Mouse (Mus musculus): ENCODE measurements around the gene Syde1. TPM values are rescaled to one million over a fixed set of nuclear protein-coding genes. Genes with fewer than 3 reads are reported as not detected.
A peak's percentile ranks its signal among the peaks of the same experiment; 100 is the strongest.
"Not testable (repeated sequence)": the region's sequence is repeated elsewhere in the genome, so short reads cannot be mapped to it uniquely, and the experiment has no call there.

Gene Syde1
- total RNA-seq (2021): 10 to 100 TPM; 17.7 to 18.6 TPM

DNA sequence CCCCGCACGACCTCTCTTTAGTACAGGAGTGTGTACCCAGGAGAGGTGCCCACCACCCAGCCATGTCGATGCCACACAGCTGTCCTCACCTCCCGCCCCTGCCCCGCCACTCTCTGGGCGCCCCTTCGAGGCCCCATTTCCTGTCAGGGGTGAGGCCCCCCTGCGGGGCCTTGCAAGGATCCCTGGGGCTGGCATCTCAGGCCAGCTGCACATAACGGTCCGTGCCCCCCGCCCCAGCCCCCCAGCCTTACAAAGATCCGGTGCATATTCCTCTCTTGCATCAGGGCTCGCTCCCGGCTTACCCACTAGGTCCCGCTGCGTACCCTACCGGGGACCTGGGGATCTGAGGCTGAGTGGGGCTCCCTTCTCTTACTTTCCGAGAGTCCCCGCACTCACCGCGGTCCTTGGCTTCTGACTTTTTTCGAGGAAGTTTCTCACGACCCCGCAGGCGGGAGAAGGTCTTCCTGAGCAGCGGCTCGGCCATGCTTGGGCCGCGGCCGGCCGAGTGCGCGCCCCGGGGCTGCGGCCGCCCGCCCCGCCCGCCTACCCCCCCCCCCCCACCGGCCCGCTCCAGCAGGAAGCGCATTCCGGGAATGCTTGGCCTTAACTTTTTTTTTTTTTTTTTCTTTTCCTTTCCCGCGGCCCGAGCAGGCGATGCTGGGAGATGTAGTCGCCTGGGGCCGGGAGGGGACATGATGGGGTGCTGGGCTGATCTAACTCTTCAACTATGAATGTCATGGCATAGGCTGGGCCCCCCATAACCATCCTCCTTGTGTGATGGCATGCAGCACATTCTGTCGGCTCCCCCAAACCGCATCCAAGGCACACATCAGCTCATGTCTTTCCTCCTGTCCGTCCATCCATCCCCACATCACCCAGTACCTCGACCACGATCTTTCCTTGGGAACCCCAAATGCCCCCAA lies at the start of gene Syde1:
Gene Syde1 (minus strand): TSS at position 559 of the 923 bp plus-strand sequence.
- peak; percentile 77 to 78 for DNase-seq
- intact Hi-C loops (cut with DNase I): loop anchor here (1.0 kb wide), 1 partner anchor 16 kb away; no protein-coding TSS in a partner anchor

DNA sequence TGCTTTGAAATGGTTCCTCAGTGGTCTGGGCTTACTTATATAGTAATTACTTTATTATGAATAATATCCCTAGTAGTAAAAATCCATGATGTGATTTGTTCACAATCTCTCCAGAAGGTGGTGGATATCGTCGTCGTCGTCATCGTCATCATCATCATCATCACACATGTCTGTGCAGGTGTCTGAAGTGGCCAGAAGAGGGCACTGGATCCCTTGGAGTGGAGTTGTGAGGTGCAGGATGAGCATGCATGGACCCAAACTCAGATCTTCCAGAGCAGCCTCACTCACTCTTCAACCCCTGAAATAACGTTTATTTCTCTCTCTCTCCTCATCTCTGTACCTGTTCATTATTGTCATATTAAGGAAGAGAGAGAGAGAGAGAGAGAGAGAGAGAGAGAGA lies 40.5 kb upstream of the Syde1 start:
- intact Hi-C loops (cut with DNase I): no loop called here
- DNase-seq: peak in 1 of 2 experiments; percentile 6

DNA sequence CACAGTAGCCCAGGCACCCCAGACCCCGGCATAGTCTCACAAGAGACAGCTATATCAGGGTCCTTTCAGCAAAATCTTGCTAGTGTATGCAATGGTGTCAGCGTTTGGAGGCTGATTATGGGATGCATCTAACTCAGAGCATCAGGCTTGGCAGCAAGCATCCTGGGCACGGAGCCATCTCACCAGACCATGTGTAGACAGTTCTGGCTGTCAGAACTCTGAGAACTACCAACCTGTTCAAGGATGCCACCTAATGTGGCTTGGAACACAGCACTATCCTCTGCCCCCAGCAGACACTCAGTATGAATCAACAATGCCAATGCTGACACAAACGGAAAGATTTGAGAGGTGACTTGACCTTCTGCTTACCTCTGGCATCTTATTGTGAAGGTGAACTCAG lies 38.4 kb upstream of the Syde1 start:
- intact Hi-C loops (cut with DNase I): no loop called here
- DNase-seq: no peak

DNA sequence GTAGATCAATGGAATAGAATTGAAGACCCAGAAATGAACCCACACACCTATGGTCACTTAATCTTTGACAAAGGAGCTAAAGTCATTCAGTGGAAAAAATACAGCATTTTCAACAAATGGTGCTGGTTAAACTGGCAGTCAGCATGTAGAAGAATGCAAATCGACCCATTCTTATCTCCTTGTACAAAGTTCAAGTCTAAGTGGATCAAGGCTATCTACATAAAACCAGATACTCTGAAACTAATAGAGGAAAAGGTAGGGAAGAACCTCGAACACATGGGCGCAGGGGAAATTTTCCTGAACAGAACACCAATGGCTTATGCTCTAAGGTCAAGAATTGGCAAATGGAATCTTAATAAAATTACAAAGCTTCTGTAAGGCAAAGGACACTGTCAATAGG lies 31.4 kb upstream of the Syde1 start:
- DNase-seq; intact Hi-C loops (cut with DNase I): not testable (repeated sequence)

DNA sequence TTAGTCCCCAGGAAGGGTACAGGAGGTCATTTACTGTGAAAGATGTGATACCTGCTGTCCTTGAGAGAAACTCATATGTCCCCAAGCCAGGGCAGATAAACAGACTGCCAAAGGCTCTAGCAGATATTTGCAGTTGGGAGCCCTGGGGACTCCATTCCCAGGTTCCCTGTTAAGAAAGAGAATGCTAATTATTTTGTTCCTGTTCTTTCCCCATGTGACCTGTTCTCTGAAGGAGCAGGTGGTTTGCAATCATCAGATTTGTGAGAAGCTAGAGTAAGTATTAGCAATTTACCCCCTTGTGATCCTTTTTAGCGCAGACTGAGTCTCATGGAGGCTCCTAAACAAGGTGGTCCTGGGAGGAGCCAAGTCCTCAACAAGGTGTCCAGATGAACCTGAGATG lies 26.2 kb upstream of the Syde1 start, which contains the start of gene Olfr1357:
Gene Olfr1357 (minus strand): TSS at position 101 of the 400 bp plus-strand sequence.
- intact Hi-C loops (cut with DNase I): no loop called here
- DNase-seq: no peak

DNA sequence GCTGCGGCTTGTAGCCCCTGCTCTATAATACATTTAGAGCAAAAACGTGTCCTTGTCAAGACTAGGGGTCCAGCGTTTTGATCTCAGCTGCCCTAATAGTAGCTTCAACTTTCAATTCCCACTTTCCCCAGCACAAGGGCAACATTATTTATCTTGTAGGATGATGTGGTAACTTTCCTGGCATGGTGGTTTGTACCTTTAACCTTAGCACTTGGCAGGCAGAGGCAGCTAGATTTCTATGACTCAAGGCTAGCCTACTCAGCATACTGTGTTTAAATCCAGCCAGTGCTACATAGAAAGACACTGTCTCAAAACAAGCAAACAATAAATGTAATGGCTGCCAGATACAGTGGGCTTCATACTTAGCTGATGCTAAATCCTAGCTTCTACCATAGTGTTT lies 15.8 kb upstream of the Syde1 start:
- intact Hi-C loops (cut with DNase I): loop anchor here (10.0 kb wide), 1 partner anchor 173 kb away; no protein-coding TSS in a partner anchor
- no peak for DNase-seq

DNA sequence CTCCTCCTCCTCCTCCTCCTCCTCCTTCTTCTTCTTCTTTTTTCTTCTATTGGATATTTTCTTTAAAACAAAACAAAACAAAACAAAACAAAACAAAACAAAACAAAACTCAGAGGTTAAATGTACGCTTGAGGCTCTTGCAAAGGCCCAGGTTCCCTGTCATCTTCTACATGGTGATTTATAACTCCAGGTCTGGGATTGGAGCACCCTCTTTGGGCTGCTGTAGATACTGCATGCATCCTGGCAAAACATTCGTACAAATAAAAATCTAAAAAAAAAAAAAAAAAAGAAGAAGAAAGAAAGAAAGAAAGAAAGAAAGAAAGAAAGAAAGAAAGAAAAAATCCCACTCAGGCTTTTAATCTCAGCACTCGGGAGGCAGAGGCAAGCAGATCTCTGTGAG lies 13.3 kb upstream of the Syde1 start:
- intact Hi-C loops (cut with DNase I): loop anchor here (2.0 to 10.0 kb wide), 2 partner anchors 64 to 170 kb away; no protein-coding TSS in a partner anchor
- DNase-seq: peak; percentile 60 to 72

DNA sequence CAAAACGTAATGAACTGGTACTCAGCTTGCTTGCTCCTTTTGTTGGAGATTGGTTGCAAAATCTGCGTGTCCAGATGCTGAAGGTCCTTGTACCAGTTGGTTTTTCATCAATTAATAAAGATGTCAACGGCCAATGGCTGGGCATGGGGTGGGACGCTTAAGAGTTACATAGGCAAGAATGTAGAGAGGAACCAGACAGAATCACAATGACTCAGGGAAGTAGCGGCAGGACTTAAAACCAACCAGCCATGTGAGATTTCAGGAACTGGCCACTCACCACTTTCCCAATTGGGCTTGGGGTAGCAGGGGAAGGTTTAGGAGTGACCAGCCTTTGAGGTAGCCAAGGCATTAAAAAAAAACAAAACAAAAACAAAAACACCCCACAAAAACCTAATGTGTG lies 8.1 kb upstream of the Syde1 start:
- intact Hi-C loops (cut with DNase I): loop anchor here (5.0 to 10.0 kb wide), 2 partner anchors 33 to 165 kb away; no protein-coding TSS in a partner anchor
- no peak for DNase-seq

DNA sequence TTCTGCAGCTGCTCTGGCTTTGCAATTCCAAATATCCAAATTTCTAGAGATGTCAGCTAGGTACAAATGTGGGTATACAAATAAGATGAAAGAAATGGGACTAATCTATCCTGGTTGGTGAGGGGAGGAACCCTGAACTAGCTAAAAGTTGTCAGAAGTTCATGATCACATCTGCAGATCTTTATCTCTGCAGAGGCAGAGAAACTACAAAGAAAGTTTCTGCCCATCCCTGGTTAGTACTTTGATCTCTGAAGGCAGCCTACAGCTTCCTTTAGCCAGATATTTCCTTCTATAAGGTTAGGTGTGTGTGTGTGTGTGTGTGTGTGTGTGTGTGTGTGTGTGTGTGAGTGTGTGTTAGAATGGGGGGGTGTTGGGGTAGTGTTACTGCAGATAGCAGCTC lies 2.8 kb upstream of the Syde1 start:
- DNase-seq: no peak
- intact Hi-C loops (cut with DNase I): no loop called here

DNA sequence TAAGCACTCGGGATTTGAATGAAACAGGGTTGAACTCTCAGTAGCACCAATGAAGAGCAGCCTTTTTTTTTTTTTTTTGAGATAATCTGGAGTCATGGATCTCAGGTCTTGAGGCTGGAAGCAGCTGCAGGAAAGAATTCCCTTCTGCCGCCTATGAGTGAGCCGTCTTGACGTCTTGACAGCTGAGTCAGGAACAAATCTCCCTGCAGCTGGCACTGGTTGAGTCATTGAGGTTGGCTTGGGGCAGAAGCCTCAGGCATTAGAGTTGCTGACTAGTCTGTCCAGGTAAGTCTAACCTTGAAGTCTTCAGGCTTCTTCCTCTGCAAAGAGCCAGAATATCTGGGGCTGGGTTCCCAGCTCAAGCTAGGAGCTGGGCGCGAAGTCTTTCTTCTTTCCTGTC lies 2.4 kb upstream of the Syde1 start:
- intact Hi-C loops (cut with DNase I): no loop called here
- DNase-seq: no peak

DNA sequence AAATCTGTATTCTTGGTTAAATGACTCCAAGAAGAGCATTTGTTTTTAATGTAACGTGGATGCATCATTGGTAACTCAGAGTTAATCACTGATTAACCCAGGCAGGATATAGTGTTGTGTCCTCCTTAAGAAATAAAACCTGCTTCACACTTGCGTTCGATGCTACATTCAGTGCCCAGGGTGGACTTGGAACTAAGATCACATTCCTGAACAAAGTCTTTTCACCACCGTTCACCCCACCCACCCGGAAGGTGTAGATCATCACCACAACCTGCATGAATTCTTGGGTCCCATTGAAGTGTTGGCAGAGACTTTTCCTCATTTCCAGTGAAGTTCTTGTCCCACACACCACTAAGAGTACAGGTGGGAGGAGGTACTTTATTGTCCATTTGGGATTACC lies 2.0 kb upstream of the Syde1 start:
- no peak for DNase-seq
- intact Hi-C loops (cut with DNase I): no loop called here

DNA sequence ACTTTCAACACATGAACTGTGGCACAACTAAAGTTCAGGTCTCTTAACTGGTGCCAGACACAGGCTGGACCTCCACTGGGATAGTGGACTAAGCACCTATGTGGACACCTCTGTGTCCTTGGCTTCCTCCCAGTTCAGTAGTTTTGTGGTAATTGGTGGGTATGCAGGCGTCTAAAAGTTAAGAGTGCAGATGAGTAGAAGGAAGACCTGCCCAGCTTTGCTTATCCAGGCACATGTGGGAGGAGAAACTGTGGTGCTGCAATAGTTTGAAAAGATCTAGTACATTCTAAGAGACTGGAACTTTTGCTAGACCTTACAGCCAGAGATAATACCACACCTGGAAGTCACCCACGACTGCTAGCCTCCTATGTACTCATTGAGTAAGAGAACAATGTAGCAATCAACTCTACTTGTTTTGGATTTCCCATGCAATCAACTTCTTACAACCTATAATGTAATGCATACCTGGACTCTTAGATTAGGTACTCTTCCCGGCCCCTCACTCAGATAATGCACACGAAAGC lies 1.2 kb upstream of the Syde1 start:
- intact Hi-C loops (cut with DNase I): no loop called here
- no peak for DNase-seq

DNA sequence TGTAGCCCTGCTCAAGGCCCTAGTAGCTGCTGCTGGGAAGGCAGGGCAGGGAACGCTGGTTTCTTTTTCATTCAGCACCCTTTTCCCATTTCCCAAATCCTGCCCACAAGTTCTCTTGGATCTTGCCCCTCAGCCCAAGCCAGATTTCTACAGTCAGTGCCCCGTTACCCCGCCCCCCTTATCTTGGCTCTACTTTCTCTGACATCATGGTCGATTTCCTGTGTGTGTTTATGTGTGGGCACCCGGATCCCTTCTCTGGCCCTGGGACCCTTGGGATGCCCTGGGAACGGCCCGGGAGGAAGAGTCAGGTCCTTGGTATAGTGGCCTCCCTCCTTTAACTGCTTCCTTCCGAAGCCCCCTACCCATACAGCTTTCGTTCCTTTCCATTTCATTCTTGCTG lies 1.0 kb downstream of the Syde1 start:
- DNase-seq: peak; percentile 47 to 50
- intact Hi-C loops (cut with DNase I): loop anchor here (1.0 kb wide), 1 partner anchor 15 kb away; no protein-coding TSS in a partner anchor

DNA sequence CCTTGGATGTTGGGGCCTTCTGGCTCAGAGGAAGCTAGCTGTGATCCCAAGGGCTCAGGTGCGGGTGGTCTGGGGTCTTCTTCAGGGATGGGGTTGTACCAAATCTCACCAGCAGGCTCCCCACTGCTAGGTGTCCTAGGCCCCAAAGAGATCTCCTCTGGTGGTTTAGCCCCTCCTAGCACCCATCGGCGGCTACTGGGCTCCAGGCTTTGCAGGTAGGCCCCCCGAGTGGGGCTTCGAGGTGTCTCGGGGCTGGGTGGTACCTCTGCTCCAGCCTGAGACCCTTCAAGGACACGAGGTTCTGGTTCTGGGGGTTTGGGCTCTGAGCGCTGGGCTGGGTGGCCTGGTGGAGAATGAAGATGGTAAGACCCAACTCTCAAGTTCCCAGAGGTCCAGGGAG lies 1.9 kb downstream of the Syde1 start:
- DNase-seq: no peak
- intact Hi-C loops (cut with DNase I): no loop called here

DNA sequence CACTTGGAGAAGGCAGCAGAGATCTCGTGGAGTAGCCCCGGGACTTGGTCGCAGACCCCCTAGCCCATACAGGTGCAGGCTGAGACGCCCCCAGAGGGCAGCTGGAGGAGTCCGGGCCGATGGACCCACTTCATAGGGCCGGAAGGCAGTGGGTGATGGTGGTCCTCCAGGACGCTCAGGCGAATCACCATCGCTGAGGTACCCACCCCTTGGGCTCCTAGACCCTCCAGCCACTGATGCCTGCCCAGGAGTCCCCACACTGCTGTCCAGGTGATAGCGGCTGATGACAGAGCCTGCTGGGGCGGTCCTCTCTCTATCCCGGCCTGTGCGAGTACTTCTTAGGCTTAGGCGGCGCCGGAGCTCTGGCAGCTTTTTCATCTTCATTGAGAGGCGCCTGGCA lies 2.5 kb downstream of the Syde1 start:
- DNase-seq: no peak
- intact Hi-C loops (cut with DNase I): no loop called here

DNA sequence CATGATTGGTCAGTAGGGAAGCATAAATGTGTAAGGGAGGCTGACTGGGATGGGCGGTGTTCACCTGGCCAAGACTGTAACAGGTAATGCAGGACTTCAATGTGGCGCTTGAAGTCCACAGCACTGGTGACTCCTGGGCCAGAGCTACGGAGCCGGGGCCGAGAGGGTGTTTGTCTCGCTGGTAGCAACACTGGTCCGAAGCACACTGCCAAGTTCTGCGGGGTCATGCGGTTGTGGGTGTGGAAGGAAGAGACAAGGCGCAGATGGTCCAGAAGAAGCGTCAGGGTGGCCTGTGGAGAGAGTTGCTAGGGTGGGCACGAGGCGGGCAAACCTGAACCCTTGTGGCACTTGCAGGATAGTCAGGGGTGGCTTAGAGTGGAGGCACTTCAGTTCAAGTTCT lies 5.7 kb downstream of the Syde1 start:
- intact Hi-C loops (cut with DNase I): no loop called here
- no peak for DNase-seq

DNA sequence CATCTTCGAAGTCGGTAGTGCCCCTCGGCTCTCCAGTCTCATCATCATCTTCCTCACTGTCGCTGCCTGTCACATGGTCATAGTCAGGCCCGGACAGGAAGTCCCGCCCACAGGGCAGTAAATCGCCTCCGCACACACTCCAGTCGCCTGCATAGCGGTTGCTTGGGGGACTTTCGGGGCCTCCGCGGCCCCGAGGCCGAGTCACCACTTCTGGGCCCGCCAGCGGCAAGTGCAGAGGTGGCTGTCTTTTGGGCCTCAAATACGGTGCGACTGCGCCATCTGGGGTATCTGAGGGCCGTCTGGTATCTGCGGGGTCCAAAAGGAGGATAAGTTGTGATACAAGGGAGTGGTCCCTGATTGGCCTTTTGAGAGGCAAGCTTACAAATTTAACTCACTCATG lies 6.2 kb downstream of the Syde1 start:
- DNase-seq: no peak
- intact Hi-C loops (cut with DNase I): no loop called here

DNA sequence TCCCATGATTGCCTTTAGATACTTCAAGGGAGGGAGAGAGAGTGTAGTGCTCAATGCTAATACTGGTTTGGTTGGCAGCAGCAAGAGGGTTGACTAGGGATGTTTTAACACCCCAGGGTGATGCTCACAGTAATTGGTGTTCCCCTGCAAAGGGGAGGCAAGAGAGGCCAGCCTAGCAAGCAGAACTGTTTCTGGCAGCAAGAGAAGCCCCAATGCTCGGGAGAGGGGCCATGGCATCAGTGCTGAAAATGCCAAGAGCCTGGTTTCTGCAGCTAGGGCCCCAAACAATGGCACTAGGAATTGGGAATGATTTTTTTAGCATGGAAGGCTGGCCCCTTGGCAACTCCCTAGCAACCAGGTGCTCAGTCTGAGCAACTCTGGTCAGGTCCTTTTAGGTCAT lies 6.8 kb downstream of the Syde1 start:
- no peak for DNase-seq
- intact Hi-C loops (cut with DNase I): no loop called here

DNA sequence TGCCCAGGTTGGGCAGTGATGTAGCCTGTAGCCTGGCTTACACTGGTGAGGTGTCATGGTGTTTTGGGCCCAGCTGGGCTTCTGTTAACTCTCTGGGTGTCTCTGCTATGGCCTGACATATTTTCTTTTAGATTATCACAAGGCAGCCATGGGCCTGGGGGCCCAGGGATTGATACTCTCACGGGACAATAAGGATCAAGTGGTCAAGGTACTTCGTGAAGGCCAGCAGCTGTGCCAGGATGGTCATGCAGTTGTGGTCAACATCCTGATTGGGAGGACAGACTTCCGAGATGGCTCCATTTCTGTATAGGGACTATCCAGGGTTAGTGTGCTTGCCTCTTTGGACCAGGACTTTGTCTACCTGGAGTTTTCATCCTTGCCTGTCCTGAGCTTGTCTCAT lies 7.8 kb downstream of the Syde1 start:
- intact Hi-C loops (cut with DNase I): no loop called here
- DNase-seq: no peak

DNA sequence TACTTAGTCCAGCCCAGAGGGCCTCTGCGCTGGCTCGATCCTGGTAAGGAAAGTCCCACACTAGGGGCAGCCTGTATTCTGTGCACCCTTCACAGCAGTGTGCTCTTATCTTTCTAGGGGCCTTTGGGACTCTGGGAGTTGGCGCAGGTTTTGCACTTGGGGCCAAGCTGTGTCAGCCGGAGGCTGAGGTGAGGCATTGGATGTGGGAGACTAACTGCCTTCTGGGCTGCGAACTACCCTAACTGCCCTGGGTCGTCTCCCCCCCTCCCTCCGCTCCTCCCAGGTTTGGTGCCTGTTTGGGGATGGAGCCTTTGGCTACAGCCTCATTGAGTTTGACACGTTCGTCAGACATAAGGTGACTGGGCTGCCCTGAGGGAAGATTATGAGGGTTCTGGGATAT lies 8.4 kb downstream of the Syde1 start:
- no peak for DNase-seq
- intact Hi-C loops (cut with DNase I): no loop called here

DNA sequence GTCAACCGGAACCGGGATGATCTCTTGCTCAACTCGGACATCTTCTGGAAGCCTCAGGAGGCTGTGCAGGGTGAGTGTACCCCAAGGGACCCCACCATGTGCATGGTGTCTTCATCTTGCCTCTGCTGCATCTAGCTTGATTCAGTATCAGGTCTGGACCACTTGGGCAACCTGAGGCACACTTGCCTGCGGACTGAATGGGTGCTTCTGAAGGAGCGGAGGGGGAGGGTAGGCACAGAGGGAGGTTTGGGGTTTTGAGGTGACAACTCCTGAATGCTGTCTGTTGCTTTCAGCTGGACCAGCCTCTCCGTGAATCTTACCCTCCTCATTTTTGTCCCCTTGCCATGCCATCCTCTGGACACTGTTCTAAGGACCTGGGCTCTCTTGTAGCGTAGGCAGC lies 10.6 kb downstream of the Syde1 start:
- DNase-seq: no peak
- intact Hi-C loops (cut with DNase I): no loop called here

DNA sequence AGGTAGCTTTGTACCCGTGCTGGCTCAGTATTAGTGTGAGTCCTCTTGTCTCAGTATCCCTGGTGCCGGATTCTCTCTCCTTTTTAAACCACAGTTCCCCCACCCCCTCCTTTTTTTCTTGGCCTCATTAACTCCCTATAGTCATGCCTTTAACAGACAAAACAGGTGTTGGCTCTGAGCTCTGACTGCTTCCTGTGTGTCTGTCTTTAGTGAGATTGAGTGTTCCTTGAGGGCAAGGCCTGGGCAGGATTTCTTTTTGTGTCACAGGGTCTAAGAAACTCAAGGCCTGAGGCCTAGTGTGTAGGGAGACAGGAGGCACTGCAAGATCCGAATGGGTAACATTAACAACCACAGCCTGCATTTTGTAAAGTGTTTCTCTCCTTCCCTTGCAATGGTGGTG lies 13.6 kb downstream of the Syde1 start:
- no peak for DNase-seq
- intact Hi-C loops (cut with DNase I): loop anchor here (10.0 kb wide), 1 partner anchor 573 kb away; no protein-coding TSS in a partner anchor

All from heart, postnatal 10 days (tissue).